Mouse (Mus musculus) 416B (cell line): ENCODE results near the gene Ankrd34c.

Experiments
- DNase-seq: peaks from one replicate; pipeline ENCODE4 v3.0.0; 2011; ENCODE audit warnings: low read depth

The Ankrd34c gene

GRCm38 (mm10) chr9:89738295-89738694, at the start of gene Ankrd34c:
TSS of gene Ankrd34c (minus strand) at chr9:89738475.
- no peak for DNase-seq

- DNase-seq: no peak
Observed at GRCm38 (mm10) chr9:89787532-89787931, 49.3 kb upstream of the Ankrd34c start.

- no peak for DNase-seq
Observed at GRCm38 (mm10) chr9:89781395-89781927, 43.2 kb upstream of the Ankrd34c start.

GRCm38 (mm10) chr9:89779237-89779636, 41.0 kb upstream of the Ankrd34c start:
- no peak for DNase-seq

GRCm38 (mm10) chr9:89771153-89771552, 32.9 kb upstream of the Ankrd34c start:
- no peak for DNase-seq

GRCm38 (mm10) chr9:89762017-89762416, 23.7 kb upstream of the Ankrd34c start:
- DNase-seq: no peak

- peak; percentile 24 for DNase-seq
Observed at GRCm38 (mm10) chr9:89758569-89758968, 20.3 kb upstream of the Ankrd34c start.

GRCm38 (mm10) chr9:89758139-89758538, 19.9 kb upstream of the Ankrd34c start:
- no peak for DNase-seq

- DNase-seq: no peak
Observed at GRCm38 (mm10) chr9:89757571-89757970, 19.3 kb upstream of the Ankrd34c start.

- no peak for DNase-seq
Observed at GRCm38 (mm10) chr9:89740041-89740440, 1.8 kb upstream of the Ankrd34c start.

- DNase-seq: no peak
Observed at GRCm38 (mm10) chr9:89737888-89738287, 387 bp downstream of the Ankrd34c start.

GRCm38 (mm10) chr9:89736932-89737705, 1.2 kb downstream of the Ankrd34c start:
- DNase-seq: no peak

- peak; percentile 64 for DNase-seq
Observed at GRCm38 (mm10) chr9:89706906-89707305, 31.4 kb downstream of the Ankrd34c start.

- DNase-seq: no peak
Observed at GRCm38 (mm10) chr9:89705197-89705533, 33.1 kb downstream of the Ankrd34c start.

GRCm38 (mm10) chr9:89704265-89705196, 33.7 kb downstream of the Ankrd34c start, which contains the start of gene Tmed3:
TSS of gene Tmed3 (minus strand) at chr9:89705068.
- peak; percentile 93 for DNase-seq

GRCm38 (mm10) chr9:89700910-89701457, 37.3 kb downstream of the Ankrd34c start:
- peak; percentile 73 for DNase-seq

GRCm38 (mm10) chr9:89695143-89695542, 43.1 kb downstream of the Ankrd34c start:
- peak; percentile 25 for DNase-seq

GRCm38 (mm10) chr9:89693670-89694069, 44.6 kb downstream of the Ankrd34c start:
- no peak for DNase-seq

GRCm38 (mm10) chr9:89689179-89689578, 49.1 kb downstream of the Ankrd34c start:
- DNase-seq: no peak

- DNase-seq: peak; percentile 60
Observed at GRCm38 (mm10) chr9:89687503-89688226, 50.6 kb downstream of the Ankrd34c start.

- no peak for DNase-seq
Observed at GRCm38 (mm10) chr9:89686262-89686661, 52.0 kb downstream of the Ankrd34c start.

GRCm38 (mm10) chr9:89678974-89679373, 59.3 kb downstream of the Ankrd34c start:
- no peak for DNase-seq
